Comparison of ENCODE assay signal across 37 mouse cellular contexts in genomic region chr11:105936974-105937373, GRCm38 (mm10). TPM values are rescaled to one million over a fixed set of nuclear protein-coding genes. Genes with fewer than 3 reads are reported as not detected.
"Had no signal": no experiment of that assay in that cellular context is flagged by ENCODE, and none has a peak within 500 bp of the region (broad histone marks: within the 10 kb centered on the region; RNA-seq: fewer than 3 reads in every experiment).

No protein-coding gene starts in this region.

- H3K36me3 ChIP-seq: heart, embryonic 10.5 days; heart, embryonic 12.5 days; hindbrain, embryonic 12.5 days; intestine, embryonic 15.5 days; limb, embryonic 10.5 days; limb, embryonic 12.5 days; liver, embryonic 13.5 days had no signal

- DNase-seq: kidney, adult 18-20 months; kidney, postnatal 10 days; kidney, postnatal 25 days; kidney, postnatal 4 days; liver; liver, embryonic 13.5 days had no signal

- H3K4me3 ChIP-seq: heart, embryonic 10.5 days; heart, embryonic 12.5 days; hindbrain, embryonic 10.5 days; hindbrain, embryonic 12.5 days; intestine, embryonic 15.5 days; layer of hippocampus, adult 2 months; left cerebral cortex, adult 2 months; limb, embryonic 10.5 days; limb, embryonic 12.5 days; liver, embryonic 13.5 days had no signal

- H3K4me1 ChIP-seq: heart, embryonic 12.5 days; intestine, embryonic 15.5 days had no signal

- H3K27me3 ChIP-seq: intestine, embryonic 15.5 days had no signal

- H3K27ac ChIP-seq: heart, embryonic 10.5 days; hindbrain, embryonic 12.5 days; hindbrain, embryonic 14.5 days; intestine, embryonic 15.5 days; layer of hippocampus, adult 2 months; left cerebral cortex, adult 2 months; limb, embryonic 10.5 days; limb, embryonic 12.5 days; liver, embryonic 13.5 days had no signal

RNA-seq across cellular contexts. Expression of gene Ace, which starts 30.8 kb away (rescaled TPM):
- total RNA-seq: granulocyte monocyte progenitor cell, adult 5-6 weeks had no signal
- polyA plus RNA-seq: inflammation-experienced regulatory T-cells, adult 6 months had no signal

RNA-seq across cellular contexts. Expression of gene Ace3, which starts 57.5 kb away (rescaled TPM):
- total RNA-seq: gastrocnemius, adult 8-10 months; gastrocnemius, postnatal 14 days; gastrocnemius, postnatal 4 days; granulocyte monocyte progenitor cell, adult 5-6 weeks; heart, postnatal 10 days; heart, postnatal 25 days; heart, postnatal 4 days; layer of hippocampus, adult 2 months; layer of hippocampus, postnatal 10 days; layer of hippocampus, postnatal 25 days; left cerebral cortex, adult 2 months; left cerebral cortex, postnatal 14 days; left cerebral cortex, postnatal 36 days had no signal
- polyA plus RNA-seq: frontal cortex, adult 2 months; heart, embryonic 10.5 days; heart, embryonic 12.5 days; heart, embryonic 14.5 days; heart, embryonic 16.5 days; hindbrain, embryonic 10.5 days; hindbrain, embryonic 12.5 days; hindbrain, embryonic 14.5 days; hindbrain, embryonic 16.5 days; inflammation-experienced regulatory T-cells, adult 6 months; intestine, embryonic 15.5 days; intestine, postnatal 0 days; kidney, embryonic 14.5 days; kidney, embryonic 16.5 days; limb, embryonic 10.5 days; limb, embryonic 12.5 days; limb, embryonic 14.5 days; liver, embryonic 11.5 days; liver, embryonic 13.5 days had no signal
